Mouse (Mus musculus) embryonic facial prominence, embryonic 15.5 days (tissue): ENCODE results near the gene Fcgrt. TPM values are rescaled to one million over a fixed set of nuclear protein-coding genes. Genes with fewer than 3 reads are reported as not detected.
"Not testable (repeated sequence)": the region's sequence is repeated elsewhere in the genome, so short reads cannot be mapped to it uniquely, and the experiment has no call there.

Experiments used
- ATAC-seq: fragments of 200-750 bp; cut with Nextera tagmentation; 2 replicates; pipeline ENCODE4 v1.8.0; 2017; ENCODE audit warnings: low read depth, moderate TSS enrichment; ENCODE audit not compliant: insufficient number of reproducible peaks, low FRiP score, low TSS enrichment
- H3K27ac ChIP-seq: fragments of 300-500 bp; sonication (generic); replicated peaks from 2 replicates; pipeline ENCODE4 v1.5.1; 2015; ENCODE audit warnings: mild to moderate bottlenecking, inconsistent platforms
- H3K27me3 ChIP-seq: fragments of 300-500 bp; sonication (generic); 2 replicates; pipeline ENCODE4 v1.6.1; 2015; ENCODE audit warnings: inconsistent platforms
- H3K36me3 ChIP-seq: fragments of 300-500 bp; sonication (generic); 2 replicates; pipeline ENCODE4 v1.6.1; 2015; ENCODE audit warnings: mild to moderate bottlenecking, inconsistent platforms
- H3K4me1 ChIP-seq: fragments of 300-500 bp; sonication (generic); 2 replicates; pipeline ENCODE4 v1.6.1; 2015; ENCODE audit warnings: inconsistent platforms
- H3K4me2 ChIP-seq: fragments of 300-500 bp; sonication (generic); replicated peaks from 2 replicates; pipeline ENCODE4 v1.6.1; 2015; ENCODE audit warnings: mild to moderate bottlenecking, inconsistent platforms
- H3K4me3 ChIP-seq: fragments of 300-500 bp; sonication (generic); replicated peaks from 2 replicates; pipeline ENCODE4 v1.5.1; 2015; ENCODE audit warnings: mild to moderate bottlenecking, inconsistent platforms
- H3K9ac ChIP-seq: fragments of 300-500 bp; sonication (generic); 2 replicates; pipeline ENCODE4 v1.6.1; 2015; ENCODE audit warnings: inconsistent platforms
- H3K9me3 ChIP-seq: fragments of 300-500 bp; sonication (generic); replicated peaks from 2 replicates; pipeline ENCODE4 v1.6.1; 2016; ENCODE audit warnings: inconsistent platforms
- WGBS: fragments of 180-500 bp; shearing (Covaris S2); methylation state at CpG from one replicate; pipeline ENCODE4 v1.1.7; 2015; 5-methylcytosine and 5-hydroxymethylcytosine counted together
- polyA plus RNA-seq: library from polyadenylated mRNA; unstranded; fragments of >200 nt; fragmentation: Nextera tagmentation; extraction: Ambion mirVana; gene quantifications from 2 replicates; pipeline ENCODE4 v1.2.1, GENCODE M21; 2015

Gene Fcgrt
- polyA plus RNA-seq, 1 experiment from 2014 or later, result 126 TPM

DNA sequence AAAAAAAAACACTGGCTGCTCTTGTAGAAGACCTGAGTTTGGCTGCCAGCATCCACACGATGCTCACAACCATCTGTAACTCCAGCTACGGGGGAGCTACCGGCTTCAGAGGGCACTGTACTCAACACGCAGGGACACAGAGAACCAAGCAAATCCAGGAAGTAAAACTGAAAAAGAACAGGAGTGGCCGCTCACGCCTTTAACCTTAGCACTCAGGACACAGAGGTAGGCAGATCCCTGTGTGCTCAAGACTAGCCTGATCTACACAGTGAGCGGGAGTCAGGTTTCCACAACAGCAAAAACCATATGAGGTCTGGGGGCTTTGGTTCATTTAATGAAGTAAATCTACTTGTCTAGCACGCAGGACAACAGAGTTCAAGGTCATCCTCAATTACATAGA is 1.8 kb upstream of the Fcgrt start:
- no peak overlapping the region for H3K27ac ChIP-seq
- no peak for ATAC-seq
- H3K9me3 ChIP-seq, result no peaks in the 10 kb centered on the region
- H3K4me1 ChIP-seq, result peaks cover 26% of the 10 kb centered on the region
- no peak overlapping the region for H3K4me2 ChIP-seq
- no peak overlapping the region for H3K4me3 ChIP-seq
- H3K27me3 ChIP-seq, result no peaks in the 10 kb centered on the region
- H3K9ac ChIP-seq, result no peak overlapping the region
- 67% methylated on average over 8 of the region's 8 CpGs for WGBS
- peaks cover 6% of the 10 kb centered on the region; the same call in 1 of the 2 replicates for H3K36me3 ChIP-seq

GRCm38 (mm10) chr7:45104941-45105340 is 1.3 kb upstream of the Fcgrt start:
- 77% methylated on average over 5 of the region's 5 CpGs for WGBS

GRCm38 (mm10) chr7:45102940-45103585 is 588 bp downstream of the Fcgrt start:
- Histone ChIP-seq H3K27me3 (no peaks in the 10 kb centered on the region), H3K4me2 (peak overlapping the region; percentile 64), H3K4me3 (peak overlapping the region; percentile 45), H3K27ac (peak overlapping the region; percentile 96), H3K9ac (peak overlapping the region; percentile 60), H3K4me1 (peaks cover 26% of the 10 kb centered on the region), H3K36me3 (peaks cover 6% of the 10 kb centered on the region; the same call in 1 of the 2 replicates), H3K9me3 (no peaks in the 10 kb centered on the region)
- WGBS, result 41% methylated on average over 9 of the region's 9 CpGs
- no peak for ATAC-seq

More at GRCm38 (mm10) chr7:45104941-45105340, 1.3 kb upstream of the Fcgrt start:
- no peaks in the 10 kb centered on the region for H3K27me3 ChIP-seq
- H3K4me2 ChIP-seq, result no peak overlapping the region
- no peak overlapping the region for H3K4me3 ChIP-seq
- ATAC-seq, result no peak
- no peak overlapping the region for H3K27ac ChIP-seq
- H3K4me1 ChIP-seq, result peaks cover 26% of the 10 kb centered on the region
- H3K36me3 ChIP-seq, result peaks cover 6% of the 10 kb centered on the region; the same call in 1 of the 2 replicates
- H3K9me3 ChIP-seq, result no peaks in the 10 kb centered on the region
- H3K9ac ChIP-seq, result no peak overlapping the region

- Histone ChIP-seq H3K9ac (no peak overlapping the region), H3K27ac (peak overlapping the region; percentile 96; the same call in 1 of the 2 replicates), H3K36me3 (peaks cover 9% of the 10 kb centered on the region; the same call in 1 of the 2 replicates), H3K9me3 (no peaks in the 10 kb centered on the region), H3K27me3 (no peaks in the 10 kb centered on the region), H3K4me3 (peak overlapping the region; percentile 45), H3K4me1 (peaks cover 26% of the 10 kb centered on the region), H3K4me2 (peak overlapping the region; percentile 64)
- ATAC-seq, result no peak
- WGBS, result 81% methylated on average over 11 of the region's 11 CpGs
Observed at GRCm38 (mm10) chr7:45102441-45102840, 1.2 kb downstream of the Fcgrt start.

DNA sequence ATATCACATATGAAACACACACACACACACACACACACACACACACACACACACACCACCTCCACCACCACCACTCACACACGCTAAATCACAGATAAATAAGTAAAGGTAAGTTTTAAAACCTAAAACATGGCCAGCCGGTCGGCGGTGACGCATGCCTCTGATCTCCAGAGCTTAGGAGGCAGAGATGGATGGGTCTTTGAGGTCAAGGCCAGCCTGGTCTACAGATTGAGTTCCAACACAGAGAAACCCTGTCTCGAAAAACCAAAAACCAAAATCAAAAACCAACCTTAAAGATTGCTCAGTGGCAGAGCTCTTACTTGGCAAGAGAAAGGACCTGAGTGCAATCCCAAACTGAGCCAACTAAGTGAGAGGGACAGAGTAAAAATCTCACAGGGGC is 3.6 kb downstream of the Fcgrt start:
- no peak for ATAC-seq
- WGBS, result 95% methylated on average over 6 of the region's 6 CpGs
- no peaks in the 10 kb centered on the region for H3K27me3 ChIP-seq
- no peak overlapping the region for H3K4me2 ChIP-seq
- H3K27ac ChIP-seq, result no peak overlapping the region
- no peak overlapping the region for H3K9ac ChIP-seq
- H3K9me3 ChIP-seq, result no peaks in the 10 kb centered on the region
- no peak overlapping the region for H3K4me3 ChIP-seq
- peaks cover 18% of the 10 kb centered on the region; the same call in 1 of the 2 replicates for H3K36me3 ChIP-seq
- peaks cover 26% of the 10 kb centered on the region for H3K4me1 ChIP-seq

- H3K36me3 ChIP-seq, result peaks cover 18% of the 10 kb centered on the region; the same call in 1 of the 2 replicates
- H3K27ac ChIP-seq, result no peak overlapping the region
- H3K27me3 ChIP-seq, result no peaks in the 10 kb centered on the region
- WGBS, result 88% methylated on average over 8 of the region's 8 CpGs
- H3K4me3 ChIP-seq, result no peak overlapping the region
- no peak for ATAC-seq
- H3K9me3 ChIP-seq, result no peaks in the 10 kb centered on the region
- no peak overlapping the region for H3K9ac ChIP-seq
- no peak overlapping the region for H3K4me2 ChIP-seq
- H3K4me1 ChIP-seq, result peaks cover 23% of the 10 kb centered on the region
Observed at GRCm38 (mm10) chr7:45098541-45099240, 5.0 kb downstream of the Fcgrt start.

GRCm38 (mm10) chr7:45097479-45097878 is 6.2 kb downstream of the Fcgrt start:
- H3K4me1 ChIP-seq, result peaks cover 23% of the 10 kb centered on the region
- WGBS, result 46% methylated on average over 6 of the region's 6 CpGs
- ATAC-seq, result no peak
- H3K27ac ChIP-seq, result no peak overlapping the region
- H3K9me3 ChIP-seq, result no peaks in the 10 kb centered on the region
- H3K9ac ChIP-seq, result no peak overlapping the region
- peaks cover 18% of the 10 kb centered on the region; the same call in 1 of the 2 replicates for H3K36me3 ChIP-seq
- H3K4me3 ChIP-seq, result no peak overlapping the region
- no peaks in the 10 kb centered on the region for H3K27me3 ChIP-seq
- H3K4me2 ChIP-seq, result no peak overlapping the region

DNA sequence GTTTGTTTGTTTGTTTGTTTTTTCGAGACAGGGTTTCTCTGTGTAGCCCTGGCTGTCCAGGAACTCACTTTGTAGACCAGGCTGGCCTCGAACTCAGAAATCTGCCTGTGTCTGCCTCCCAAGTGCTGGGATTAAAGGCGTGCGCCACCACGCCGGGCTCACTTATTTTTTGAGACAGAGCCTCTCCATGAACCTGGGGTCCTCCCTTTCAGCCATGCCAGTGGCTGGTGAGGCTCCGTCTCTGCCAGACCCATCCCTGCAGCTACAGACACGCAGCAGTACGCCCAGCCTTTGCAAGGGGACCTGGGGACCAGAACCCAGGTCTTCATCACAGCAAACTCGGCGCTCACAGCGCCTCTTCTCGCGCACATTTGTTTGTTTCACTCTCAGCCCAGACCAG is 7.7 kb downstream of the Fcgrt start:
- ATAC-seq, H3K27me3 ChIP-seq, H3K4me2 ChIP-seq, H3K9ac ChIP-seq, H3K4me3 ChIP-seq, H3K27ac ChIP-seq, H3K9me3 ChIP-seq: not testable (repeated sequence)
- 90% methylated on average over 14 of the region's 14 CpGs for WGBS
- Histone ChIP-seq H3K4me1 (peaks cover 13% of the 10 kb centered on the region), H3K36me3 (peaks cover 12% of the 10 kb centered on the region; the same call in 1 of the 2 replicates)

DNA sequence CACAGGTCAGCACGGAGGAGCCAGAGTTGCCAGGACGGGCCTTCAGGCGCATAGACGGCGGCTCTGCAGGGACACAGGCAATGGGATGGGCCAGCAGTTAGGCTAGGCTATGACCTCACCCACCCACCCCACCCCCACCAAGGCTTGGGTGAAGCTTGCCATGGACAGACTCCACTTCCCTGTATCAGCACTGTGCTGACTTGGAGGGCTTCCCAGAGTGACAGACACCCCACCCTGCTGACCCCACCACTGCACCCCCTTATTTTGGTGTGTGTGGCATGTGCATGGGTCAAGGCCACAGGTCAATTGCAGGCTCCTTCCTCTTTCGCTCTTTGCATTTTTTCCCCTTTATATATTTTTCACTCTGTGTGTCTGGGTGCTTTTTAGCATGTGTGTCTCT is 8.3 kb downstream of the Fcgrt start:
- H3K27me3 ChIP-seq, result no peaks in the 10 kb centered on the region
- ATAC-seq, result no peak
- H3K9ac ChIP-seq, result no peak overlapping the region
- H3K4me1 ChIP-seq, result peaks cover 16% of the 10 kb centered on the region
- H3K36me3 ChIP-seq, result peaks cover 12% of the 10 kb centered on the region; the same call in 1 of the 2 replicates
- H3K9me3 ChIP-seq, result no peaks in the 10 kb centered on the region
- WGBS, result 76% methylated on average over 6 of the region's 6 CpGs
- H3K4me3 ChIP-seq, result no peak overlapping the region
- 0 out of 2 replicates have a peak overlapping the region, but pooled peaks have one; percentile 11 for H3K27ac ChIP-seq
- H3K4me2 ChIP-seq, result no peak overlapping the region

- Histone ChIP-seq H3K4me2 (no peak overlapping the region), H3K27ac (peak overlapping the region; percentile 90), H3K4me3 (no peak overlapping the region), H3K9ac (no peak overlapping the region), H3K9me3 (no peaks in the 10 kb centered on the region), H3K27me3 (no peaks in the 10 kb centered on the region), H3K4me1 (peaks cover 23% of the 10 kb centered on the region), H3K36me3 (peaks cover 12% of the 10 kb centered on the region; the same call in 1 of the 2 replicates)
- ATAC-seq, result no peak
- WGBS, result 28% methylated on average over 7 of the region's 7 CpGs
Observed at GRCm38 (mm10) chr7:45094121-45094520, 9.5 kb downstream of the Fcgrt start.

DNA sequence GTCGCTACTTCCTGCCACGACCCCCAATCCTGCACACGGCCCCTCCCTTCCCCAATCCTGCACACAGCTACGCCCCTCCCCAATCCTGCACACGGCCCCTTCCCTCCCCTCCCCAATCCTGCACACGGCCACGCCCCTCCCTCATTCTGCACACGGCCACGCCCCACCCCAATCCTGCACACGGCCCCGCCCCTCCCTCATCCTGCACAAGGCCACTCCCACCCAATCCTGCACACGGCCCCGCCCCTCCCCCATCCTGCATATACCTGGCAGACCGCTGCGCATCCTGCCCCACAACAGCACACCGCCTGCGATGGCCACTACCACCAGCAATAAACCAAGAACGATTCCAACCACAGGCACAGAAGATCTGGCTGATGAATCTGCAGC is 10.1 kb downstream of the Fcgrt start:
- Histone ChIP-seq H3K4me3 (no peak overlapping the region), H3K9me3 (no peaks in the 10 kb centered on the region), H3K4me1 (peaks cover 23% of the 10 kb centered on the region), H3K27ac (peak overlapping the region; percentile 90), H3K27me3 (no peaks in the 10 kb centered on the region), H3K4me2 (0 out of 2 replicates have a peak overlapping the region, but pooled peaks have one; percentile 23), H3K9ac (no peak overlapping the region), H3K36me3 (peaks cover 17% of the 10 kb centered on the region)
- ATAC-seq, result no peak
- 30% methylated on average over 18 of the region's 18 CpGs for WGBS
